Mouse (Mus musculus) erythroblast, embryonic 14.5 days (primary cell): ENCODE data around the gene Cep57l1.

ENCODE experiments used
- GATA1 ChIP-seq: IDR thresholded peaks from 2 replicates; pipeline ENCODE4 v1.6.1; 2012; ENCODE audit warnings: low read length, inconsistent platforms, mixed read lengths
- TAL1 ChIP-seq: IDR thresholded peaks from 3 replicates; pipeline ENCODE4 v1.6.1; 2012; ENCODE audit warnings: low read length, inconsistent platforms, mixed read lengths

- TF ChIP-seq GATA1 (no peak), TAL1 (no peak)
These were observed 134.4 kb downstream of the Cep57l1 start for GRCm38 (mm10) chr10:41675243-41675642.
